Mouse (Mus musculus) mature B cell (primary cell): ENCODE measurements around the gene Stum.
"Not testable (repeated sequence)": the region's sequence is repeated elsewhere in the genome, so short reads cannot be mapped to it uniquely, and the experiment has no call there.

ENCODE experiments used
- in situ Hi-C: fragments of 300-500 bp; cut with MboI; formaldehyde crosslinking; loops from 2 replicates; pipeline ENCODE4 v1.14.3; 2019

Gene Stum

GRCm38 (mm10) chr1:180483399-180484291, at the start of gene Stum:
Gene Stum (minus strand): TSS chr1:180483504.
- in situ Hi-C loops: no loop called here

- in situ Hi-C loops: no loop called here
Measured at GRCm38 (mm10) chr1:180532671-180533070, 49.4 kb upstream of the Stum start.

GRCm38 (mm10) chr1:180530457-180531263, 47.4 kb upstream of the Stum start:
- in situ Hi-C loops: no loop called here

- in situ Hi-C loops: no loop called here
Measured at GRCm38 (mm10) chr1:180529847-180530246, 46.5 kb upstream of the Stum start.

- in situ Hi-C loops: no loop called here
Measured at GRCm38 (mm10) chr1:180525301-180525700, 42.0 kb upstream of the Stum start.

GRCm38 (mm10) chr1:180523320-180523719, 40.0 kb upstream of the Stum start:
- in situ Hi-C loops: no loop called here

GRCm38 (mm10) chr1:180520190-180520589, 36.9 kb upstream of the Stum start:
- in situ Hi-C loops: no loop called here

GRCm38 (mm10) chr1:180519520-180519919, 36.2 kb upstream of the Stum start:
- in situ Hi-C loops: no loop called here

GRCm38 (mm10) chr1:180518899-180519298, 35.6 kb upstream of the Stum start:
- in situ Hi-C loops: not testable (repeated sequence)

- in situ Hi-C loops: no loop called here
Measured at GRCm38 (mm10) chr1:180518412-180518811, 35.1 kb upstream of the Stum start.

GRCm38 (mm10) chr1:180517390-180518054, 34.2 kb upstream of the Stum start:
- in situ Hi-C loops: no loop called here

GRCm38 (mm10) chr1:180514077-180514476, 30.8 kb upstream of the Stum start:
- in situ Hi-C loops: no loop called here

GRCm38 (mm10) chr1:180510879-180511278, 27.6 kb upstream of the Stum start:
- in situ Hi-C loops: no loop called here

- in situ Hi-C loops: no loop called here
Measured at GRCm38 (mm10) chr1:180510442-180510841, 27.1 kb upstream of the Stum start.

GRCm38 (mm10) chr1:180508662-180509061, 25.4 kb upstream of the Stum start:
- in situ Hi-C loops: no loop called here

GRCm38 (mm10) chr1:180507291-180507791, 24.0 kb upstream of the Stum start:
- in situ Hi-C loops: no loop called here

- in situ Hi-C loops: no loop called here
Measured at GRCm38 (mm10) chr1:180506341-180506740, 23.0 kb upstream of the Stum start.

GRCm38 (mm10) chr1:180504899-180505298, 21.6 kb upstream of the Stum start:
- in situ Hi-C loops: no loop called here

GRCm38 (mm10) chr1:180503484-180503883, 20.2 kb upstream of the Stum start:
- in situ Hi-C loops: no loop called here

GRCm38 (mm10) chr1:180502566-180502965, 19.3 kb upstream of the Stum start:
- in situ Hi-C loops: no loop called here

- in situ Hi-C loops: no loop called here
Measured at GRCm38 (mm10) chr1:180500641-180501040, 17.3 kb upstream of the Stum start.

GRCm38 (mm10) chr1:180500218-180500617, 16.9 kb upstream of the Stum start:
- in situ Hi-C loops: no loop called here
